Mouse (Mus musculus): Measurements from ENCODE around the gene Dnah7c. TPM values are rescaled to one million over a fixed set of nuclear protein-coding genes. Genes with fewer than 3 reads are reported as not detected.
"Not testable (repeated sequence)": the region's sequence is repeated elsewhere in the genome, so short reads cannot be mapped to it uniquely, and the experiment has no call there.

Dnah7c gene
- total RNA-seq, 4 experiments from 2014 or later: 0.46 to 0.93 (median 0.61) TPM

- DNase-seq (ENCODE audit: low spot score in 2 of 2): peak in 1 of 2 experiments; percentile 9
These were observed 300.3 kb downstream of the Dnah7c start for GRCm38 (mm10) chr1:46725719-46726118.

DNA sequence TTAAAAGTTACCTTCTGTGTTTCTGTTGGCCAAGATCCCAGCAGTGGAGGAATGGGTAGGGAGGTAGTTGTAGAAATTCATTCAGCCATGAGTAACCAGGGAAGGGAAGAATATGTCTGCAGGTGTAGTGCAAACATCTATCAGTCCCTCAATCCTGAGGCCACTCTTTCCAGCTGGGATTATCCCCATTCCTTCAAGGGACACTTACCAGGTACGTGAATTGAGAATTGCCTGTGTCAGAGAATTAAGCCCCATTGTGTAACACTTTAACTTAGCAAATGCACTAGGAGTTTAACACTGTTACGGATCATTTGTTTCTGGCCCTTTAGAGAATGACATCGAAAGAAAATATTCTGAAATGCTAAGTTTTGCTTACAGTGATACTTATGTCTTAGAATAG is 304.3 kb downstream of the Dnah7c start:
- DNase-seq (ENCODE audit: low spot score in 2 of 2): not testable (repeated sequence)

DNA sequence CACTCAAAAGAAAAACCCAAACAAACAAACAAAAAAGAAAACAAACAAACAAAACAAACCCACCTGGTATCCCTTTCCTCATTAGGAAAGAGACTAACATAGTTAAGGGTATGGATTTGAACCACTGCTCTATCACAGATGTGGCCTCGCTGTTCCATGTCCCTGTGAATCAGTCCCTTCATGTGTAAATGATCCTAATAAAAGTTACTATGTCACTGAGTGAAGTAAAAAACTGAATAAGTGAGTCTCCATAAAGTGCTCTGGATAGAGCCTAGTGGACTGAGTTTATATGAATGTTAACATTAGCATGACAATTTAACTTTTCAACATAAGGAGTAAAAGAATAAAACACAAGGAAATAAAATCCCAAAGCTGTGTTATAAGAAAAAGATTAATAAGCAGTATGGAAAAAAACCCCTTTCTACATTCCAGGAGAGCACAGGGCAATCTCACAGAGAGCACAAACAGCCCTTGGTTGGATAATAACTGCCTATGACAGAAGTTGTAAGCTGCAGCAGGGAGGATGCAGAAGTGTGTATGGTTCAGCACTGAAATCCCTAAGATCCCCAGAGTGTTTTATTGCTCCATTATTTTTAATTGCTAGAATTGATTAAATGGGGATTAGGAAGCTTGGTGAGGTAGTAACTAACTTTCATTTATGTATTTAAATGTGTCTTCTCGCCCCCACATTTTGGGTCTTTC is 308.2 kb downstream of the Dnah7c start:
- not testable (repeated sequence) for DNase-seq (ENCODE audit: low spot score in 2 of 2)

DNA sequence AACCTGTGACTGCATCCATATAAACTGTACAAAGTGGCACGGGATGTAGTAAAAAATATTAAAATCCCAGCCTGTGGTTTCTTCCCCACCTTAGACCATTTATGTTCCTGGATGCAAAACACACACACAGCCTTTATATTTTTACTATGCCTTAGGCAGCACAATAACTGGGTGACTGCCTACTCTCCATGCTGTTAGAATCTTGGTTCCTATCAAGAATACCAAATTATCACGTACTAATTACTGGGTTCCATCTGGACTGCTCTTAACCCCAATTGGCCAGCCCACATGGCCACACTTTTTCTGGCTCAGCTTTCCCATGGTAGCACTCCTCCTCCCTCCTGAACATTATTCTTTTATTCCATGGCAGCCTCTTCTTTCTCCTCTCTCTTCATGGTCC is 309.1 kb downstream of the Dnah7c start:
- DNase-seq (ENCODE audit: low spot score in 2 of 2): not testable (repeated sequence)

GRCm38 (mm10) chr1:46764600-46764999 is 339.2 kb downstream of the Dnah7c start:
- DNase-seq (ENCODE audit: low spot score in 2 of 2): not testable (repeated sequence)

DNA sequence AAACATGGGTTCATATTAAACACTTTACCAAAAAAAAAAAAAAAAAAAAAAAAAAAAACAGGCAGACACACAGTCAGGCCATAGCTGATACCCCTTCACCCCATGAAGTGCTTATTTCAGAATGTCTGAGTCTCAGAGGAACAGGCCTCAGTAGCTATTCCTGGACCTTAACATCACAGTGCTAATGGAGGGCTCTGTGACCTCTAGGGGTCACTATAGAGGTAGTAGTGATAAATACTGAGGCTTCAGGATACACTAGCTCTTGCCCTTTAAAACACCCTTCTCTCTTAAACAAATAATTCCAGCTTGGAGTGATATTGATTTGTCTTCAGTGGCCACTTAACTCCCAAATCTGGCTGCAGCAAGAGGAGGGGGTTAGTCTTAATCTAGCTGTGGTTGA is 343.9 kb downstream of the Dnah7c start:
- not testable (repeated sequence) for DNase-seq (ENCODE audit: low spot score in 2 of 2)

GRCm38 (mm10) chr1:46770077-46770695 is 344.8 kb downstream of the Dnah7c start:
- not testable (repeated sequence) for DNase-seq (ENCODE audit: low spot score in 2 of 2)

DNA sequence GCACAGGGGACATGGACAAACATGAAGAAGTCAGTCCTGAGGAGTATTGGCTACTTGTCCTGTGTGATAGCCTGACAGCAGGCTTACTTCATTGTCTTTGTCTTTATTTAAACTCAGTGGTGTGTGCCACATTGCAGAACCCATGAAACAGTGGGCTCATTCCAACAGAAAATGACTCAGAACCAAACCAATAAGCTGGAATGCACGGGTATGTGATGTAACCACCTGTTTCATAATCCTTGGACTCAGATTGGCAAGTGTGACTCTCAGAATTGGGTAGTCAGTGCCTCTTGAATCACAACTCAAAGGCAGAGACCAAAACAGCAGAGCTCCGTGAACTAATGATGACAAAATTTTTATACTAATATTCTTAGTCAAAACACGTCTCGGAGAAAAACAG is 356.8 kb downstream of the Dnah7c start:
- not testable (repeated sequence) for DNase-seq (ENCODE audit: low spot score in 2 of 2)

- no peak for DNase-seq (ENCODE audit: low spot score in 2 of 2)
These were observed 379.7 kb downstream of the Dnah7c start for GRCm38 (mm10) chr1:46805074-46805473.

DNA sequence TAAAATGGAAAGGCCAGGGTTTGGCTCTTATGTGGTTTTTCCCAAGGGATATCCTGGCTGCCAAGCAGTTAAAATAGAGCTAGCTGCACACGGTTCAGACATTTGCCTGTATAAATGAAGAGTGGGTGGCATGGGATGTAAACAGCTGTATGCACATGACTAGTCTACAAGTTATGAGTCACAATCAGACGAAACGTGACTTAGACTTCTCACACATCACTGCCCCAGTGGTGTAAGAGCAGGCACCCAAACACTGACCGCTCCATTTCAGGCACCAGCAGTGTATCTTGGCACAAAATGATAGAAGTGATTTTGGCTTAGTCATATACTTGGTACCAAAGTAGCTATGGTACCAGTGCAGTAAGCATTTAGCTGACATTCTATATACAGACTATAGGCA is 383.2 kb downstream of the Dnah7c start:
- not testable (repeated sequence) for DNase-seq (ENCODE audit: low spot score in 2 of 2)

GRCm38 (mm10) chr1:46817934-46818333 is 392.5 kb downstream of the Dnah7c start:
- DNase-seq (ENCODE audit: low spot score in 2 of 2): no peak

DNA sequence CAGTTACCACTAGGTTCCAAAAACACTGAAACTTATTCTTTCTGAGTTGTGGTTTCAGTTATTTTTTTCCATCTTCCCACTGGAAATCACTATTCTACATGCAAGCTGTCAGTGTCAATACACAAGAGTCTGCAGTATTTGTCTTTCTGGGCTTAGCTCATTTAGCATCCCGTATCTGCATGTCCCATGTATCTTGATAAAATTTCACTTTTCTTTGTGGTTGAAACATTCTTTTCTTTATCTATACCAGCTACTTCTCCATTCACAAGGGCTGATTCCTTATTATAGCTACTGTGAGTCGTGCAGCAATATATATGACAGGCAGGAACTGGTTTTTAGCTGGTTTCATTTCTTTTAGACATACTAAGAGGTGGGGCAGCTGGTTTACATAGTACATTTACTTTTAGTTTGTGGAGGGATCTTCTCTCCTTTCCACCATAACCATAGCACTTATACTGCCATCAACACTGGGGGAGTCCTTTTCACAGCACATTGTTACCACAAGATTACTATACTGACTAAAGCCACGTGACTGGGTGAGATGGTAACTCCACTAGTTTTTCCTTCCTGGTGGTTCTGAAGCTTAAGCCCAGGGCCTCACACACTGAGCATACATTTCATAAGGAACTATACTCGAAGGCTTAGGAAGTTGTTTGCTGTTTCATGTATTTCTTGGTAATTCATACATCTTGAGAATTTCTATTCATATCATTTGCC is 397.0 kb downstream of the Dnah7c start:
- no peak for DNase-seq (ENCODE audit: low spot score in 2 of 2)

- DNase-seq (ENCODE audit: low spot score in 2 of 2): no peak
These were observed 404.9 kb downstream of the Dnah7c start for GRCm38 (mm10) chr1:46830066-46830843.

DNA sequence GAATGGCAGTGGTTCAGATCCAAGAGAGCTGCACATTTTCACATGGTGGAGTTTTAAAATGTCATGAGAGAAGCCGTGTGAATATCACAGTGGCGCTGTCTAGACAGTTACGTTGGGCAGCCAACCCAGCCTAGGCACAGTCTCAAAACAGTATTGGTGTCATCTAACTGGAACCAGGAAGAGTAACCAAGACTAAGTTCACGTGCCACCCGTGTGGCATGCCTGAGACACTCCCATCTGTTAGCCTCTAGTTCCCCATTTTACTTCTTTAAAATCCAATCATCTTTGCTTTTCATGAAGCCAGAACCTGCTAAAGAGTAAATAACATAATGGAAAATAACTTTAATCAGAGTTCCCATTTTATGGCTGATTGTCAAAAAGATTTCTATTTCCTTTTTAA is 406.5 kb downstream of the Dnah7c start:
- no peak for DNase-seq (ENCODE audit: low spot score in 2 of 2)

DNA sequence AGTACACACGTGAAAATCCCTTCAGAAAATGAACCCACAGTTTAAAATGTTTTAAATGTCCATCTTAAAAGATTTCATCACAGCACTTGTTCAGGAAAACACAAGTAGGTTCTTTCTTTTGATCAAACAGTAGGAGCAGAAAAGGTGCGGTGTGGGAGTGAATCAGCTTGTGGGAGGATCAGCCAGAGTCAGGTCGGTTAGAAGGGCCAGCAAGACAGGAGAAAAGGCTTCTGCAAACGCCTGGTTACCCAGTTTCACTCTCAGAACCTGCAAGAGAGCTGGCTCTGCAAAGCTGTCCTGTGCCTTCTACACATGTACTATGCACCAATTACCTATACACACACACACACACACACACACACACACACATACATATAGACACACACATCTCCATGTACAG is 418.0 kb downstream of the Dnah7c start:
- DNase-seq (ENCODE audit: low spot score in 2 of 2): no peak

DNA sequence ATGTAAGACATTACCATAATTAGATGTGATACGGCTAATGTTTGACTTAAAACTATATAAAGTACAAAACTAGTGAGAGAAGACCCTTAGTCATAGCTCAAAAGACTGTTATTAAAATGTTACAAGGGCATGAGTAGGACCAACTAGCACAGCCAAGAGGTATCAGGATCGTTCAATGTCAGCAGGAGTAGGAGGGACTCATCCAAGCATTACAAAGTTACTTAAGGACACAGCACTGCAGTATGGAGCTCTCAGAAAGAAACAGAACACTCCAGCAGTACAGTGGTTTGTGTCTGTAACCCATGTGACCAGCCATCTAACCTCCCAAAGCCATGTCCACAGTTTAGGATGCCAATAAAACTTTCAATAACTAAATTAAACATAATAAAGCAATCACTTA is 418.9 kb downstream of the Dnah7c start:
- no peak for DNase-seq (ENCODE audit: low spot score in 2 of 2)

DNA sequence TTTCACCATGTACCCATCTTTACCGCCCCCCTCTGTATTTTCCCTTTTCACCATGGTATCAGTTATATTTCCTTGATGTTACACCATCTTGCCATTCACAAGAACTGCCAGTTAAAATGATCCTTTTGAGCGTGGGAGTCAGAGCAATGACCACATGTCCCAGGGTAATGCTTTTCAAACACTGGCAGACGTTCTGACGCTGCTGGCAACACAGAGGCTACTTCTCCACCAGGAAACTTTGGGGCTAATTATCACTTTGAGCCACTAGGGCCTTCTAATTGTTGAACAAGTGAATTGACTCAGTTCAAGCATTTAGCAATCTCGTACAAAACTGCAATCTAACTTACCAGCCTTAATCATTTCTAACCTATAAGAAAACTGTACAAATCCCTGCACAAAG is 419.8 kb downstream of the Dnah7c start:
- DNase-seq (ENCODE audit: low spot score in 2 of 2): no peak

DNA sequence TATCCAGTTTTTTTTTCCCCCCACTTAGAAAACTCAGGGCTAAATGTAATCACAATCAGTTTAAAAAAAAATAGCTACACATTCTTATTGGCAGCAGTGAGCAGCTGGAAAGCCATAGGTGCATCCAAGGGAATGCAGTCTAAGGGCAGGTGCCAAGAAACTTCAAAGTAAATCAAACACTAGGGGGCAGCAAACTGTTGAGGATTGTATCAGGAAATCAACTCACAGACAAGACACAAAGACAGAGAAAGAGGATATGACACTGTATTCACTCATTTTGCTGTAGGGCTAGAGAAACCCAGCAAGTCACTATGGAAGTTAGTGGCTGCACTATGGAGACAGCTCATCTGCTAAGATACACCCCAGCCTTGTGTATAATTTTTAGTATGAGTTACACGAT is 424.4 kb downstream of the Dnah7c start:
- DNase-seq (ENCODE audit: low spot score in 2 of 2): peak in 1 of 2 experiments; percentile 77

DNA sequence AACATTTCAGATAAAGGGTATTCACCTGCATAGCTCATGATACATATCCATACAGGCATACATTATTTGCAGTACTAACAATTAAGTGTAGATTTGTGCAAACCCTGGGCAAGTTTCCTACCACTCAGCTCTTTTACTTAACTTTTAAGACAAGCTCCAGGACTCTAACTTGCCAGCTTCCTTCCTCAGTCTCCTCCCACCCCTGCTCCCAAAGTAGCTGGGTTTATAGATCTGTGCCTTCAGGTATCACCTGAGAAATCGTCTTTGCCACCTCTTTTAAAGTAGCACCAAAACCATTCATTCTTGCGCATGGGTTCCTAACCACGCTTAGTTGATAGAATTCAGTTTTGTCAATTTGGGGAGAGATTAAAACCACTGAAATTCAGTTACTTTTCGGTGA is 426.2 kb downstream of the Dnah7c start:
- no peak for DNase-seq (ENCODE audit: low spot score in 2 of 2)

DNA sequence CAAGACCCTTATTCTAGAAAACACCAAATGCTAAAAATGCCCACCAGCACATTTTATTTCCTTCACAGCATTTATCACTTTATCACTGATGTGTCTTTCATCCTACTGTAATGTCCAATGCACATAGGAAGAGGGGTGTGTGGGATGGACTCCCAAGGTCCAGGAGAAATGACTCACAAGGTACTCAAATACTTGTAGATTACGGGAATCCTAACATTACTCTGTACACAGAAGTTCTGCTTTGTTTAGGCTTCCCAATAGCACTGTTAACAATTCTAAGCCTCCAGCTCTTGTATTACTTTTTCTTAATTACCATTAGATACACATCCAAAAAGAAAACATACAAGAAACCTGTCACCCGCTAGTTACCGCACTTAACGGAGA is 426.8 kb downstream of the Dnah7c start:
- DNase-seq (ENCODE audit: low spot score in 2 of 2): no peak

- peak; percentile 42 to 74 for DNase-seq (ENCODE audit: low spot score in 2 of 2)
These were observed 427.3 kb downstream of the Dnah7c start for GRCm38 (mm10) chr1:46852600-46853272.
